Mouse (Mus musculus) MEL-GATA-1-ER (cell line): ENCODE measurements around the gene Rhox11.
"Not testable (repeated sequence)": the region's sequence is repeated elsewhere in the genome, so short reads cannot be mapped to it uniquely, and the experiment has no call there.

ENCODE experiments used
- DNase-seq: peaks from one replicate; pipeline ENCODE4 v3.0.0-alpha.2; 2012; ENCODE audit warnings: low read depth; ENCODE audit errors: extremely low read depth

Rhox11 gene

DNA sequence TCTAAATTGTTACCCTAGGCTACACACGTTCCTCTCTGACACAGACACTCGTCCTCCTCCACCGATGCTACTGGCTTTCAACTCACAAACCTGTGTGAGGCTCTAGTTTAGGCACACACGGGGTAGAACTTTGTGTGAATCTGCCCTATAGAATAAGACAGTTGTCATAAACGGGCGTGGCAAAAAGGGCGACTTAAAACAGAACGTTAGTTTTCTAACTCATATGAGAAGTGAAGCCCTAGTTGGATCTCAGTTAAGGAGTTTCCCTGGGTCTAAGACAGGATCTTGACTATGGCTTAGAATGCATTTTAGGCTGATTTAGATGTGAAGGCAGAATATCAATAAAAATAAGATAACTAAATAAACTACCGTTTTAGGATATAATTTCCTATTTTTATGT lies at the start of gene Rhox11:
Rhox11 (minus strand) TSS at position 101 of the 400 bp plus-strand sequence.
- no peak for DNase-seq

DNA sequence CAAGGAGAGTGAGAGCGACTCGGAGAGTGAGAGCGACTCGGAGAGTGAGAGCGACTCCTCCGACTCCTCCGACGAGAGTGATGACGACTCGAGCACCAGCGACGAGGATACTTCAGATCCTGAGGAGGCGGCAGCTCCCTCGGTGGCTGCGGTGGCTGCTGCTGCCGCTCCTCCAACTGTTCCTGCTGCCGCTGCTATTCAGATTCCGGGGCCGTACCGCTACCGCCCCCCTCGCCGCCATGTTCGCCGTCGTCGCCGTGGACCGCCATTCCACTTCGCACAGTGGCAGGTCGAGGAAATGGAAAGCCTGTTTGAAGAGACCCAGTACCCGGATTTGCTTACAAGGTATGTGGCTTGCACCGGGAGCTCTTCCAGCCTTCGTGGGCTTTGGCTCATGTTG lies 36.5 kb upstream of the Rhox11 start:
- DNase-seq, result no peak

DNA sequence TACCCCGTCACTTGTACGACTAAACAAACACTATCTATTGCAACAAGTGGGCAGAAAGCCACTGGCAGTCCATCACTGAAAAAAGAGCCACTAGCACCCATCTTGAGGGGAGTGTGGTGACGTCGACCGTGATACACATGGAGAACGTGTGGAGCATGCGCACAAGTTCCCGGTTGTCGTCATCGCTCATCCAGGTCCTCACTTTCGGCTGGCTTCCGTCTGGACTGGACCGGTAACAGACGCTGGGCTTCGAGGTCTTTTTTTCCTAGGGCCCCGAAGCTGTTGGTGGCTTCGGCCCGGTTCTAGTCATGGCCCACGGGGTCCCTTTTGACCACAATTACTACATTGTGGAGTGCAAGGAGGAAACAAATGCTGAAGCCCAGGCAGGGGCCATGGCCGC lies 36.0 kb upstream of the Rhox11 start, which contains the start of gene Rhox13:
Rhox13 (plus strand) TSS at position 238 of the 400 bp plus-strand sequence.
- DNase-seq, result no peak

DNA sequence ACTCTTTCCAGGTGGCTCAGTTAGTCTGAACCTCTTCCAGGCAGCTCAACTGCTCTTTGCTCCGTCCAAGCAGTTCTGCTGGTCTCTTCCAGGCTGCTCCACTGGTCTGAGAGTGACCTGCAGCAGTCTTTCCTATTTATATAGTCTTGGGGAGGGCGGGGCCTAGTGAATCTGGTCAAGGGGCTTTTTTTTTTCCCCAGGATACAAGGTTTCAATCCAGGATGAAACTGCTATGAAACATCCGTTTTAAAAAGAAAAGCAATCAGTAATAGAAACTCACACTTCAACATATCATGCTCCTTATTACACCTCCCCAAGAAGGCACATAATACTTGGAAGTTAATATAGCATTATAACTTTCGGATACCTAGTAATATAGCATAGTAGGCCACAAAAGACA lies 25.9 kb upstream of the Rhox11 start, which contains the start of gene Rhox12:
Rhox12 (minus strand) TSS at position 101 of the 400 bp plus-strand sequence.
- no peak for DNase-seq

DNA sequence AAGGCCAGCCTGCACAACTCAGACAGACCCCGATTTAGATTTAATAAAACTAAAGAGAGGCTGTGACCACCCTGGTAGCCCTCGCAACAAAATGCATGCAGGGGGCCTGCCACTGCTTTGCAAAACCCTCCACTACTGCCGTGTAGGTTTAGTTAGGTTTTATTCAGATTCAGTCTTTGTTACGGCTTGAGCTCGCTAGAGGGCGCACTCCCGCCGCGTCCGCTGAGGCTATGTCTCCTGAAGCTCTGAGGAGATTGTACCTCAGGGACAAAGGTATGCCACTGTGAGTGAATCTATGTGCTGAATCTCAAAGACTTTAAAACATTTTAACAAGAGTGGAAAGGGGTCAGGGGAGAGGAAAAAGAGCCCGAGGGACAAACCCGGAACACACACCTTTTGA lies 715 bp downstream of the Rhox11 start:
- no peak for DNase-seq

DNA sequence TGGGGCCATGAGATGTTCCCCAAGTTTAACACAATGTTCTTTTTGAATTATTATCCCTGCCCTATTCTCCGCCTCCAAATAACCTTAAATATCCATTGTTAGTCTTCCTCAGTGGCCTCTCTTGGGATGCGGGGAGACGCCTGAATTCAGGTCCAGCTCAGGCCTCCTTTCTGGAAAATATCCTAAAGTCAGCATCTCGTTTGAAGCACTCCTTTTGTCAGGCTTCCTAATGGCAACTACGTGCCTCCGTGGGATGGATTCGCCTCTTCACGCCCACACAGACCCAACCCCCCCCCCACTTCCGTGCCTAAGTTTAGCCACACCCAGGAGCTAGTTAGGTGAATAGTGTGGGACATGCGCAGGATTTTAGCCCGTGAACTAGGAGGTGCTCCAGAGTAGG lies 18.8 kb downstream of the Rhox11 start, which contains the start of gene Rhox10:
Rhox10 (plus strand) TSS at position 301 of the 400 bp plus-strand sequence.
- DNase-seq, result no peak

DNA sequence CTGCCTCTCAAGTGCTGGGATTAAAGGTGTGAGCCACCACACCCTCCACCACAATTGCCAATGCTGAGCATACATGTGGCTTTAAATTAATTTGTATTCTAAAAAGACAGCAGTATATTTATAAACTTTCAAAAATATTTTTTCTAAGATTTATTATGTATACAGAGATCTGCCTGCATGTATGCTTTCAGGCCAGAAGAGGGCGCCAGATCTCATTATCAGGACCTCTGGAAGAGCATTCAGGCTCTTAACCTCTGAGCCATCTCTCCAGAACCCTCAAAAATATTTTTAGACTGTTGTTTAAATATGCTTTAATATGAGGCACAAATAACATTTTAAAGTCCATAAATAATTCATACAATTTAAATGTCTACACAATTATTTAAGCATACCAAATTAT lies 23.4 kb downstream of the Rhox11 start:
- DNase-seq, result no peak

DNA sequence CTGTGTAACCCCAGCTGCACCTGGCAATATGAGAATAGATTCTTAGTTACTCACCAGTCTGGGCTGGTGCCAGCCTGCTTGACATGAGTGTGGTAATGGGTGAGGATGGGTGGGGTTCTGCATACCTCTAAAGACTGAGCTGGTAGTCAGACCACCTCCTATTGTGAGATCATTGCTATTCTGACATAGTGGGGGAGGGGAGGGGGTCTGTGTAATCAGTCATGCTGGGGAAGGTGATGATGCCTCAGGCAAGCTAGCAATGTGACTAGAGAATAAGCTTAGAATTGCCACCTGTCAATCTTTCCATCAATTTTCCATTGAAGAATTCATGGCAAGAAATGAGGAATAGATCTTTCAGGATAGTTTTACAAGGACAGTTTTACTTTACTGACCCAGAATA lies 41.9 kb downstream of the Rhox11 start, which contains the start of gene Btg1-ps2:
Btg1-ps2 (minus strand) TSS at position 101 of the 400 bp plus-strand sequence.
- not testable (repeated sequence) for DNase-seq

DNA sequence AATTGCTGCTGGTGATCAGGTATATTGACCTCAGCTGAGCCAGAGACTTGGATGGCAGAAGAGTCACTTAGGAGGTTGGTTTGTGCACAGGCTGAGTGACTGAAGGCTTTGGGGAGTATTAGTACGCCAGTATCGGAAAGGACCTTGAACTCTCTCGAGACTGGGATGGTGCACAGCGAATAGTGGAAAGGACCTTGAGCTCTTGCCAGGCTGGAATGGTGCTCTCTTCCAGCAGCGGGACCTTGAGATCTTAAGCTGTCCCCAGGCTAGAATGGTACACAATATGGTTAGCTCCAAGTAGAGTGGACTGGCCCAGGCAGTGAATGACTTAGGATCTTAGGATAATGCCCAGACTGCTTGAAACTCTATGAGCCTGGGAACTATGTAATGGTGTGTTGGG lies 45.3 kb downstream of the Rhox11 start:
- DNase-seq, result no peak

DNA sequence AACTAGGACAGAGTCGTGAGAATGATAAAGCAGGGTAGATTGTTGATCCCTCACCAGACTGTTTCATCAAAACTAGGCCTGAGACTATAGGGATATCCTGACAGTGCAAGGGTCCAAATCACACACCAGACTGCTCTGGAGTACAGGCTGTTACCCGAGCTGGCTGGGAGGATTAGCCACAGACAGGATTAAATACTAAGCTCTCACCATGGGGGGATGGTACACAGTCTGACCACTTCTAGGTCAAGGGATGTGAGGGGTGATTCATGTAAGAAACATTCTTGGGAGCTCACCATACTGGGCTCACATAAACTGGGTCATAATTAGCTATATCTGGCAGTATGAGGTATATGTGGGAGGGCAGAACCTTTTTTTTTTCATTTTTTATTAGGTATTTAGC lies 51.1 kb downstream of the Rhox11 start:
- no peak for DNase-seq
